Mouse (Mus musculus): Measurements from ENCODE around the gene Adrm1.

GRCm38 (mm10) chr2:180170151-180170805 lies 1.0 kb upstream of the Adrm1 start:
- no peak for TF ChIP-seq CTCF (conservative IDR thresholded peaks at IDR 0.05; ENCODE audit: low read length)
- no peak for TF ChIP-seq POU5F1 (IDR thresholded peaks at IDR 0.05; ENCODE audit: borderline replicate concordance, low read length)
- no peak for TF ChIP-seq NANOG (IDR thresholded peaks at IDR 0.05; ENCODE audit: borderline replicate concordance, low read length)

Measured in E14TG2a.4 (cell line).